Mouse (Mus musculus): ENCODE measurements at regions not wholly inside any gene's neighbourhood (a gene's known extent, or its start where the extent isn't known, plus 50 kb on each side); places are given as distances from the start of the nearest gene placed in this dataset.

GRCm38 (mm10) chr3:10697698-10698452 lies 362.4 kb upstream of the Gm38303 start:
- ATAC-seq (no peak), DNase-seq (ENCODE audit: low read depth, low spot score) (no peak)
- ChIA-PET CTCF (interaction anchor here (1.2 kb wide), 1 partner anchor 9 kb away, joined by 3 read pairs; no protein-coding TSS in a partner anchor), POLR2A (no interaction called here)
- H3K27me3 ChIP-seq = peaks cover 7% of the 10 kb centered on the region
- no peak for TF ChIP-seq CTCF (IDR thresholded peaks at IDR 0.05)
- in situ Hi-C loops (cut with MboI; ENCODE audit: low pct_unique_long_range_greater_than_20kb) = no loop called here

- DNase-seq (ENCODE audit: low read depth, low spot score) (no peak), ATAC-seq (peak; percentile 3)
- ChIA-PET POLR2A (no interaction called here), CTCF (no interaction called here)
- no peak for TF ChIP-seq CTCF (IDR thresholded peaks at IDR 0.05)
- in situ Hi-C loops (cut with MboI; ENCODE audit: low pct_unique_long_range_greater_than_20kb) = loop anchor here (10.0 kb wide), 1 partner anchor 281 kb away; no protein-coding TSS in a partner anchor
- peaks cover 4% of the 10 kb centered on the region for H3K27me3 ChIP-seq
These were observed 350.0 kb upstream of the Gm38303 start for GRCm38 (mm10) chr3:10685501-10685951.

- POLR2A ChIA-PET = no interaction called here
- CTCF ChIA-PET = no interaction called here
- peak; percentile 55 for ATAC-seq
- H3K27me3 ChIP-seq = peaks cover 4% of the 10 kb centered on the region
- TF ChIP-seq CTCF (IDR thresholded peaks at IDR 0.05) = peak; percentile 90
- no peak for DNase-seq (ENCODE audit: low read depth, low spot score)
- in situ Hi-C loops (cut with MboI; ENCODE audit: low pct_unique_long_range_greater_than_20kb) = loop anchor here (10.0 kb wide), 1 partner anchor 280 kb away; no protein-coding TSS in a partner anchor
These were observed 349.5 kb upstream of the Gm38303 start for GRCm38 (mm10) chr3:10684885-10685500.

- no peak for TF ChIP-seq CTCF (IDR thresholded peaks at IDR 0.05)
- peaks cover 4% of the 10 kb centered on the region for H3K27me3 ChIP-seq
- ChIA-PET CTCF (no interaction called here), POLR2A (no interaction called here)
- in situ Hi-C loops (cut with MboI; ENCODE audit: low pct_unique_long_range_greater_than_20kb) = loop anchor here (10.0 kb wide), 1 partner anchor 277 kb away; no protein-coding TSS in a partner anchor
- no peak for DNase-seq (ENCODE audit: low read depth, low spot score)
- no peak for ATAC-seq
These were observed 346.5 kb upstream of the Gm38303 start for GRCm38 (mm10) chr3:10681938-10682337.

GRCm38 (mm10) chr3:10647975-10648511 lies 312.6 kb upstream of the Gm38303 start:
- TF ChIP-seq CTCF (IDR thresholded peaks at IDR 0.05) = no peak

More at GRCm38 (mm10) chr3:10647975-10648511, 312.6 kb upstream of the Gm38303 start:
- H3K27me3 ChIP-seq = no peaks in the 10 kb centered on the region
- DNase-seq (ENCODE audit: low read depth, low spot score) (no peak), ATAC-seq (no peak)
- in situ Hi-C loops (cut with MboI; ENCODE audit: low pct_unique_long_range_greater_than_20kb) = no loop called here
- POLR2A ChIA-PET = no interaction called here
- CTCF ChIA-PET = no interaction called here
